Mouse (Mus musculus): ENCODE results near the gene Dhcr7. TPM values are rescaled to one million over a fixed set of nuclear protein-coding genes. Genes with fewer than 3 reads are reported as not detected.

Gene Dhcr7
- 57.2 and 66.0 TPM in 2 replicates for polyA plus RNA-seq (2015; fragmentation: Nextera tagmentation; extraction: Ambion mirVana)

DNA sequence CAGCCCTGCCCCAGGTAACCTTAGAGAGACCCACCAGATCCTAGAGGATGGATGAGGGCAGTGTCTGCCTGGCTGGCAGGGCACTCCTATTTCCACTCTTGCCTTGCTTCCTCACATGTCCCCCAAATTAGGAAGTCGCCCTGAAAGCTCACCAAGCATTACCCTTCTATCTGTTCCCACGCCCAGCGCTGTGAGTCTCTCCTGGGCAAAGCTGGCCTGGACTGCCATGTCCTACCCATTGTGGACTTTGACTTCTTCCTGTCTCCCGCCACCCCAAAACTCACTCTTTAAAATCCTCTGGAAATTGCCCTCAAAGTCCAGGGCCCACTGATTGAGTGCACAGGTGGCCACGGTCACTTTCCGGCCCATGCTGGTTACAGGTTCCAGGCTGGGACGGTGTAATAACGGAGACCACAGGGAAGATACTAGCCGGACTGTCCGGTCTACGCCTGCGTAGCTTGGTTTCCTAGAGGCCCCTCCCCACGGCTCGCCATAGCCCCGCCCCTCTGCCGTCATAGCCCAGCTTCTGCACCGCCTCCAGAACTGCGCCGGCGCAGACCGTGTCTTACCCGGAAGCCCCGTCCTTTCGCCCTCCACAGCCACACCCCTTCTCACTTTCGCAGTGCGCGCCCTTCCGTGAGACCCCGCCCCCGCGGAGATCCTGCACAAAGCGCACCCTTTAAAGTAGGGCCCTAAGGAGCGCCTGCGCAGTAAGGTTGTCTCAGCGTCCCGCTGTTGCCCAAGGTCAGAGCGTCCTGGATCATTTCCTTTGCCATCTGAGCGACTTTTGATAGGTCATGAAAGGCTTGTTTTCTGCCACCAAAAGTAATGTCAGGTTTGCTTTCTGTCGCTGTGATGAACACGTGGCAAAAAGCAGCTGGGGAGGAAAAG is at the start of gene Dhcr7, which contains the start of gene Nadsyn1:
TSS of gene Dhcr7 (plus strand) at position 771 of the 891 bp plus-strand sequence.
TSS of gene Nadsyn1 (minus strand) at position 475 of the 891 bp plus-strand sequence.
- Histone ChIP-seq H3K4me2 (peak within 1 kb of the TSS; percentile 75), H3K4me1 (replicated peaks) (peaks cover 28% of the 10 kb centered on the region), H3K9ac (peak within 1 kb of the TSS; percentile 70), H3K27me3 (no peaks in the 10 kb centered on the region), H3K9me3 (replicated peaks) (no peaks in the 10 kb centered on the region), H3K4me3 (replicated peaks) (peak within 1 kb of the TSS; percentile 68), H3K27ac (replicated peaks) (peak within 1 kb of the TSS; percentile 70), H3K36me3 (replicated peaks) (0 out of 2 replicates have a peak, but pooled peaks cover 4% of the 10 kb centered on the region)
- peak; percentile 97 for ATAC-seq (ENCODE audit: insufficient read depth)
- WGBS (ENCODE audit: insufficient replicate concordance) = under 1% methylated on average over 40 of the region's 40 CpGs

DNA sequence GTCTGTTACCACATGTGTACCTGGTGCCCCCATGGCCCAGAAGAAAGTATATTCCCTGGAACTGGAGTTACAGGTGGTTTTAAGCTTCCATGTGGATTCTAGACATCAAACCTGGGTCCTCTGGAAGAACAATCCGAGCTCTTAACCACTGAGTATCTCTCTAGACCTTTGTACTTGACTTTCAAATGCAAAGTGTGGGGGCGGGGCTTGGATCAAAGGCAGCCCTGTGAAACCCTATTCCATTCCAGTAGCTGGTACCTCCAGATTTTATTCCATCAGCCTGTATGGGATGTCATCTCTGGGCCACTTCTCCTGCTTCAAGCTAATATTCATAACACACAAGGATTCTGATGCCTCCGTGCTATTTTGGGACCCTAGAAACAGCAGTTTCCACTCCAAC is 46.8 kb upstream of the Dhcr7 start:
- no peak for ATAC-seq (ENCODE audit: insufficient read depth)
- no peaks in the 10 kb centered on the region for H3K36me3 ChIP-seq (replicated peaks)
- no peaks in the 10 kb centered on the region for H3K27me3 ChIP-seq
- 0 out of 2 replicates have a peak overlapping the region, but pooled peaks have one; percentile 29 for H3K27ac ChIP-seq (replicated peaks)
- H3K9me3 ChIP-seq (replicated peaks) = no peaks in the 10 kb centered on the region
- no peak overlapping the region for H3K9ac ChIP-seq
- WGBS (ENCODE audit: insufficient replicate concordance) = 25% methylated on average over 3 of the region's 3 CpGs
- H3K4me2 ChIP-seq = no peak overlapping the region
- no peak overlapping the region for H3K4me3 ChIP-seq (replicated peaks)
- 0 out of 2 replicates have a peak, but pooled peaks cover 3% of the 10 kb centered on the region for H3K4me1 ChIP-seq (replicated peaks)

DNA sequence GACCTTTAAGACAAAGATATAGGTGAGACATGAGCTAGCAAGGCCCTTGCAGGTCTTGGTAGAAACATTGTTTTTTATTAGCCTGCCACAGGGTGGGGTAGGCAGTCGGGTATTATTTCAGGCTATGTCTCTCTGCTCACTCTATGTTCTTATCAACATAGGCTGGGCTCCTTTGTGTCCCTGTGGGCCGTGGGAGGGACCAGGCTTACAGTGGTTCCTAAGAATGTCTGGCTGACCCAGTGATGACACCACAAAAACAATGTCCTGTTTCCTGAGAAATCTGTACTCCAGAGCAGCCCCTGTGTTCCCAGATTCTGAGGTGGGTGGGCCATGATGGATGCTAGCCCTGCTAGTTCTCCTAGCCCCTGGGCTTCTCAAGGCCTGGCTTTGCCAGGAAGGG is 45.6 kb upstream of the Dhcr7 start:
- ATAC-seq (ENCODE audit: insufficient read depth) = no peak
- Histone ChIP-seq H3K4me2 (no peak overlapping the region), H3K4me3 (replicated peaks) (no peak overlapping the region), H3K27ac (replicated peaks) (no peak overlapping the region), H3K9ac (no peak overlapping the region), H3K27me3 (no peaks in the 10 kb centered on the region), H3K36me3 (replicated peaks) (no peaks in the 10 kb centered on the region), H3K4me1 (replicated peaks) (0 out of 2 replicates have a peak, but pooled peaks cover 3% of the 10 kb centered on the region), H3K9me3 (replicated peaks) (no peaks in the 10 kb centered on the region)
- WGBS (ENCODE audit: insufficient replicate concordance) = 35% methylated on average over 2 of the region's 2 CpGs

DNA sequence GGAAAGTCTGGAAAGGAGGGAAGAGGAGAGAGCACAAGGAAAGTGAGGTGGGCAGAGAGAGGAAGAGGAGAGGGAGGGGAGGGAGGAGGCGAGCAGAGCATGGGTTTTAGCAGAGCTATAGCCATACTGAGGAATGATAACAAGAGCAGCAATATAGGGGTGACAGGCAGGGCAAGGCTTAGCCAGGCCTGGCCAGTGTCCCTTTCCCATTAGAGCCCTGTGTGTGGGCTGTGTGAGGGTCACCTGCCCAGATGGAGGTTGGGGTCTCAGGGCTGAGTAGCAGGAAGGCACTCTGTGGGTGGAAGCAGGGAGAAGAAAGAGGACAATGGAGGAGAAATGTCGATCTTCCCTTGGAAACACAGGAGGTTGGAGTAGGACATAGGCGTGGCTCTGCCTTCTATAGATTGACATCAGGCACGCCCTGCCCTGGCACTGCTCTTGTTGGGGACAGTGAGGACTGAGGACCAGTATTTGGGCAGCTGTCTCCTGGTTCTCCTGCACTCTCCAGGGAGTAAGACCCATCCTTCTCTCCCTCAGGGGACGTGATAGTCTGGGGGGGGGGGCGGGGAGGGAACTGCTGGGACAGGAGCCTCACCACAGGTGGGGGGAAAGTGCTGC is 39.5 kb upstream of the Dhcr7 start:
- Histone ChIP-seq H3K9ac (no peak overlapping the region), H3K4me2 (peak overlapping the region; percentile 59), H3K27ac (replicated peaks) (no peak overlapping the region), H3K4me1 (replicated peaks) (peaks cover 16% of the 10 kb centered on the region), H3K36me3 (replicated peaks) (no peaks in the 10 kb centered on the region), H3K27me3 (peaks cover 8% of the 10 kb centered on the region; the same call in 1 of the 2 replicates), H3K9me3 (replicated peaks) (no peaks in the 10 kb centered on the region), H3K4me3 (replicated peaks) (peak overlapping the region; percentile 42)
- ATAC-seq (ENCODE audit: insufficient read depth) = peak; percentile 30
- 13% methylated on average over 6 of the region's 6 CpGs for WGBS (ENCODE audit: insufficient replicate concordance)

DNA sequence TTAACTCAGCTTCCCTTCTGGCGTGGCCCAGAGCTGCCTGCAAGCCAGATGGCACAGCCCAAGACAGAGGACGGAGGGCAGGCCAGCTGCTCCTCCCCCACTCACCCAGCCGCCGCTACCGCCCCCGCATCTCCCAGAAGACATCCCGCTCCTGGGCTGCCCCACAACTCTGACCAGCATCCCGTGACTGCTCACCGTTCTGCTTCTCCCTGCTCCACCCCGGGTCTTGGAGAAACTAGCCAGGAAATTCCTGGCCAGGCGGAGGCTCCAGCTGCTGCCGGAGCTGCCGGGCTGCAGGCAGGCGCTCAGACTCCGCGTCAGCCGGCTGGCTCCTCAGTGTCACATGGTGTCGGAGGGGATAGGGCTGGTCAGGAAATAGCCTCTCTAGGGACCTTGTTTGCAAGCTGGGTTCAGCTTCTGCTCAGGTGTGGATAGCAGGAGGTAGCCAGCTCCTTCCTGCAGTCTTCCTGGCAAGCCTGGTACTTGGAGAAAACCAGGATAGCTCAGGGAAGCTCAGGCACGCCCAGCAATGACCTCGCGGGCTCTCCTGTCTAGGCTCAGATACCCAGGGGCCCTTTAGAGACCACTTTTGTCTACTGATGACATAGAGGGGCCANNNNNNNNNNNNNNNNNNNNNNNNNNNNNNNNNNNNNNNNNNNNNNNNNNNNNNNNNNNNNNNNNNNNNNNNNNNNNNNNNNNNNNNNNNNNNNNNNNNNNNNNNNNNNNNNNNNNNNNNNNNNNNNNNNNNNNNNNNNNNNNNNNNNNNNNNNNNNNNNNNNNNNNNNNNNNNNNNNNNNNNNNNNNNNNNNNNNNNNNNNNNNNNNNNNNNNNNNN is 38.7 kb upstream of the Dhcr7 start, which contains the start of gene Mrgpre:
TSS of gene Mrgpre (minus strand) at position 505 of the 834 bp plus-strand sequence.
- no peaks in the 10 kb centered on the region for H3K36me3 ChIP-seq (replicated peaks)

DNA sequence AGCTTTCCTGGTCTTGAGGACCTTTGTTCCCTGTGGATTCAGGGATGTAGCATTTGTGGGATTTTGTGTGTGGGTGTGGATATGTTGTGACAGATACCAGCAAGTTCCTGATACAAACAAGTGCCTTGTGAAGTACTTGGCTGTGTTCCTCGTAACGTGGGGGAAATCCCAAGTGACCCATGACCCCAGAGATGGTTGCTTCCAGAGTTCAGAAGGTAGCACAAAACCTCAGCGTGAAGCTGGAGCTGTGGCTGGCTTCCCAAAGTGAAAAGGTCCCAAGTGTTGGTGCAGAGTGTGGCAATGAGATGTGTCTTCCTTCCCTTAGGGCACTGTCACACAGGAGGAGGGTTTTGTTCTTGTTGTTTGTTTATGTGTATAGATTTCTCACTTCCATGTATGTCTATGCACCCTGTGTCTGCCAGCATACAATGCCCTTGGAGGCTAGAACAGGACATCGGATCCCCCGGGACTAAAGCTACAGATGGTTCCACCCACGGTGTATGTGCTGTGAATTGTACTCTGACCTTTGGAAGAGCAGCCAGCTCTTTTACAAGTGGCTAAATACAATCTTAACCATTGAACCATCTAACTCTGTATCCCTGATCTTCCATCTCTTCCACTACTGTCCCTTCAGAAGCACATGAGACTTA is 30.5 kb upstream of the Dhcr7 start:
- Histone ChIP-seq H3K4me1 (replicated peaks) (0 out of 2 replicates have a peak, but pooled peaks cover 11% of the 10 kb centered on the region), H3K36me3 (replicated peaks) (peaks cover 19% of the 10 kb centered on the region), H3K9me3 (replicated peaks) (no peaks in the 10 kb centered on the region), H3K4me3 (replicated peaks) (no peak overlapping the region), H3K4me2 (no peak overlapping the region), H3K9ac (no peak overlapping the region), H3K27ac (replicated peaks) (0 out of 2 replicates have a peak overlapping the region, but pooled peaks have one; percentile 20), H3K27me3 (no peaks in the 10 kb centered on the region)
- ATAC-seq (ENCODE audit: insufficient read depth) = peak; percentile 63
- WGBS (ENCODE audit: insufficient replicate concordance) = 49% methylated on average over 6 of the region's 6 CpGs

More for the DNA sequence above, 38.7 kb upstream of the Dhcr7 start, which contains the start of gene Mrgpre:
- Histone ChIP-seq H3K27ac (replicated peaks) (no peak within 1 kb of the TSS), H3K27me3 (peaks cover 8% of the 10 kb centered on the region; the same call in 1 of the 2 replicates), H3K4me1 (replicated peaks) (peaks cover 16% of the 10 kb centered on the region), H3K4me2 (peak within 1 kb of the TSS; percentile 59), H3K9ac (no peak within 1 kb of the TSS), H3K9me3 (replicated peaks) (no peaks in the 10 kb centered on the region), H3K4me3 (replicated peaks) (peak within 1 kb of the TSS; percentile 42)
- peak; percentile 55 for ATAC-seq (ENCODE audit: insufficient read depth)
- WGBS (ENCODE audit: insufficient replicate concordance) = 9% methylated on average over 21 of the region's 21 CpGs

DNA sequence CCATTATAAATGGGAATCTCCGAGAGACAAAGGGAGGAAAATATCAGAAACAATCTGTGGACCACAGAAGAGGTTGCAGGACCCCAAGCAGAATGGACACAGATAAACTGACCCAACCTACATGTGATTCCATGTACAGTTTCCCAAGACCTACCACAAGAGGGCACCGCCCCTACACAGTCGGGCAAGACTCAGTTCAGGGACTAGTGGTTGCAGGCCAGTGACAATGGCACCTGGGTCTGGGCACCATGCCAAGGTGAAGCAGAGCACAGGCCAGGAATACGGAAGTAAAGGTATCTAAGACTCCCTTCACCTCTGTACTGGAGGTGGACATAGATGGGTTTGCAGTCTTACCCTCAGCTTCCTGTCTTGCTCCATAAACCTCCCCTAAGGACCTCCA is 29.8 kb upstream of the Dhcr7 start:
- Histone ChIP-seq H3K9ac (no peak overlapping the region), H3K4me1 (replicated peaks) (0 out of 2 replicates have a peak, but pooled peaks cover 11% of the 10 kb centered on the region), H3K9me3 (replicated peaks) (no peaks in the 10 kb centered on the region), H3K4me3 (replicated peaks) (no peak overlapping the region), H3K36me3 (replicated peaks) (peaks cover 25% of the 10 kb centered on the region), H3K27me3 (no peaks in the 10 kb centered on the region), H3K27ac (replicated peaks) (no peak overlapping the region), H3K4me2 (no peak overlapping the region)
- ATAC-seq (ENCODE audit: insufficient read depth) = no peak
- WGBS (ENCODE audit: insufficient replicate concordance) = 46% methylated on average over 4 of the region's 4 CpGs

DNA sequence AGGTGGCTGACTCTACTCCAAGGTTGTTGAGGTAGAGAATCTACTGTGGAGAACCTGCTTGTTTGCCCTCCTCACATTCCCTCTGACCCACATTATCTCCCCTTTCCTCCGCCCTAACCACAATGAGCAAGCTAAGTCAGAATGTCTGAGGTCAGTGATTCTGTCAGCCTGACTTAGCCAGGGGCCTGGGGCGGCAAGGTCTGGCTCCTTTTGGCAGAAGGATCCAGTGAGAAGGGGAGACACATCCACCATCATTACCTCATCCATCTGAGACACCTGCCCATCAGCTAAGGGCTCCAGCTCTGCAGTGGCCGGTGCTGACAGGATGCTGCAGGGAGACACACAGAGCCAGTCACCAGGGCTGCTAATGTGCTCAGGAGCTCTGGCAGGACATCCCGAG is 24.2 kb upstream of the Dhcr7 start:
- Histone ChIP-seq H3K27me3 (no peaks in the 10 kb centered on the region), H3K9me3 (replicated peaks) (no peaks in the 10 kb centered on the region), H3K4me1 (replicated peaks) (no peaks in the 10 kb centered on the region), H3K4me3 (replicated peaks) (no peak overlapping the region), H3K27ac (replicated peaks) (no peak overlapping the region), H3K9ac (no peak overlapping the region), H3K4me2 (no peak overlapping the region), H3K36me3 (replicated peaks) (peaks cover 62% of the 10 kb centered on the region)
- ATAC-seq (ENCODE audit: insufficient read depth) = no peak
- WGBS (ENCODE audit: insufficient replicate concordance) = 45% methylated on average over 4 of the region's 4 CpGs

DNA sequence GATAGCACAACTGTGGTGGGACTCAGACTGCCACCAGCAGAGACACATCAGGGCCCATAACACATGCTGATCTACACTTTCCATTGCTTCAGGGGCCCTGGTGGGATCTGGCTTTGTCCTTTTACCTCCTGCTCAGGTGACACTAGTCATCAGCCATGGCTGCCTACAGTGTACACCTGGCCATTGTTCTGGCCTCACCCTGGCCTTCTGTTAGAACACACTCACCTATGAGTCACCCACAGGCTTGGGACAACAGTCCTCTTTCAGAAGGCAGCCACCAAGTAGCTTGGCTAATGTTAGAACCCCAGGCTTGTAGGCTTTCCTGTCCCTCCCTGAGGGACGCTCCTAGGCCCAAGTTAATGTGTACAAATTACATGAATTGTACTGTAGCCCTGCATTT is 22.2 kb upstream of the Dhcr7 start:
- peaks cover 70% of the 10 kb centered on the region for H3K36me3 ChIP-seq (replicated peaks)
- WGBS (ENCODE audit: insufficient replicate concordance) = 90% methylated on average over 1 of the region's 1 CpGs
- H3K4me2 ChIP-seq = no peak overlapping the region
- H3K9ac ChIP-seq = no peak overlapping the region
- no peak for ATAC-seq (ENCODE audit: insufficient read depth)
- no peak overlapping the region for H3K27ac ChIP-seq (replicated peaks)
- no peak overlapping the region for H3K4me3 ChIP-seq (replicated peaks)
- H3K4me1 ChIP-seq (replicated peaks) = 0 out of 2 replicates have a peak, but pooled peaks cover 4% of the 10 kb centered on the region
- H3K9me3 ChIP-seq (replicated peaks) = no peaks in the 10 kb centered on the region
- no peaks in the 10 kb centered on the region for H3K27me3 ChIP-seq

Data from liver, embryonic 15.5 days (tissue).